Mouse (Mus musculus) olfactory bulb, adult 2 months (tissue): ENCODE results near the gene Vasp. TPM values are rescaled to one million over a fixed set of nuclear protein-coding genes. Genes with fewer than 3 reads are reported as not detected.
A peak's percentile ranks its signal among the peaks of the same experiment; 100 is the strongest.

ENCODE experiments used
- H3K27ac ChIP-seq: fragments of 200-500 bp; 2 replicates; pipeline ENCODE4 v1.5.1; 2012; ENCODE audit warnings: low read depth, low read length; ENCODE audit not compliant: insufficient read depth
- H3K4me1 ChIP-seq: fragments of 200-500 bp; 2 replicates; pipeline ENCODE4 v1.6.1; 2012; ENCODE audit warnings: low read length; ENCODE audit not compliant: control insufficient read depth, insufficient read depth
- H3K4me3 ChIP-seq: fragments of 200-500 bp; 2 replicates; pipeline ENCODE4 v1.5.1; 2012; ENCODE audit warnings: mild to moderate bottlenecking, low read depth, low read length, moderate library complexity; ENCODE audit not compliant: insufficient read depth
- CTCF ChIP-seq: fragments of 200-500 bp; IDR thresholded peaks from 2 replicates; pipeline ENCODE4 v1.5.1; 2012; ENCODE audit warnings: low read depth, mild to moderate bottlenecking, low read length, moderate library complexity; ENCODE audit not compliant: insufficient read depth
- POLR2A ChIP-seq: fragments of 200-500 bp; IDR thresholded peaks from 2 replicates; pipeline ENCODE4 v1.6.1; 2012; ENCODE audit warnings: mild to moderate bottlenecking, low read depth, low read length, moderate library complexity; ENCODE audit not compliant: insufficient read depth
- WGBS: fragments of 180-500 bp; shearing (Covaris S2); methylation state at CpG from one replicate; pipeline ENCODE4 v1.1.7; 2018; 5-methylcytosine and 5-hydroxymethylcytosine counted together
- polyA plus RNA-seq: library from polyadenylated mRNA; stranded (reverse); fragments of >200 nt; gene quantifications from 2 replicates; pipeline ENCODE4 v1.2.4, GENCODE M21; 2012; ENCODE audit warnings: low replicate concordance; ENCODE audit not compliant: missing spikeins, insufficient read depth, insufficient read length

The Vasp gene
- polyA plus RNA-seq, 1 experiment: not detected

GRCm38 (mm10) chr7:19226817-19227797, 44.5 kb downstream of the Vasp start:
- 0 out of 2 replicates have a peak, but pooled peaks have one; percentile 6 for TF ChIP-seq POLR2A
- no peak for TF ChIP-seq CTCF
- H3K4me3 ChIP-seq: peak overlapping the region; percentile 74
- peak overlapping the region; percentile 98 for H3K27ac ChIP-seq
- 17% methylated on average over 20 of the region's 20 CpGs for WGBS
- peaks cover 5% of the 10 kb centered on the region for H3K4me1 ChIP-seq

GRCm38 (mm10) chr7:19224933-19225332, 46.7 kb downstream of the Vasp start:
- TF ChIP-seq POLR2A: no peak
- TF ChIP-seq CTCF: no peak
- Histone ChIP-seq H3K27ac (no peak overlapping the region), H3K4me1 (peaks cover 5% of the 10 kb centered on the region), H3K4me3 (no peak overlapping the region)
- WGBS: 84% methylated on average over 4 of the region's 4 CpGs

- peaks cover 5% of the 10 kb centered on the region for H3K4me1 ChIP-seq
- 93% methylated on average over 14 of the region's 14 CpGs for WGBS
- H3K4me3 ChIP-seq: no peak overlapping the region
- no peak overlapping the region for H3K27ac ChIP-seq
- TF ChIP-seq POLR2A (no peak), CTCF (no peak)
These were observed 48.7 kb downstream of the Vasp start for GRCm38 (mm10) chr7:19222875-19223274.

- peaks cover 5% of the 10 kb centered on the region for H3K4me1 ChIP-seq
- no peak for TF ChIP-seq POLR2A
- no peak for TF ChIP-seq CTCF
- 95% methylated on average over 16 of the region's 16 CpGs for WGBS
- H3K4me3 ChIP-seq: no peak overlapping the region
- no peak overlapping the region for H3K27ac ChIP-seq
These were observed 49.4 kb downstream of the Vasp start for GRCm38 (mm10) chr7:19222189-19222588.

GRCm38 (mm10) chr7:19220061-19220460, 51.6 kb downstream of the Vasp start:
- Histone ChIP-seq H3K4me3 (no peak overlapping the region), H3K4me1 (peaks cover 2% of the 10 kb centered on the region; the same call in 1 of the 2 replicates), H3K27ac (no peak overlapping the region)
- WGBS: 70% methylated on average over 3 of the region's 3 CpGs
- TF ChIP-seq CTCF (no peak), POLR2A (no peak)

- TF ChIP-seq CTCF: no peak
- no peak for TF ChIP-seq POLR2A
- Histone ChIP-seq H3K4me3 (no peak overlapping the region), H3K27ac (no peak overlapping the region), H3K4me1 (peaks cover 7% of the 10 kb centered on the region; the same call in 1 of the 2 replicates)
- 22% methylated on average over 3 of the region's 3 CpGs for WGBS
These were observed 53.7 kb downstream of the Vasp start for GRCm38 (mm10) chr7:19217944-19218343.

GRCm38 (mm10) chr7:19217492-19217891, 54.1 kb downstream of the Vasp start:
- H3K4me1 ChIP-seq: peaks cover 9% of the 10 kb centered on the region
- TF ChIP-seq POLR2A (no peak), CTCF (no peak)
- no peak overlapping the region for H3K27ac ChIP-seq
- H3K4me3 ChIP-seq: no peak overlapping the region
- 68% methylated on average over 5 of the region's 5 CpGs for WGBS

- Histone ChIP-seq H3K4me3 (no peak overlapping the region), H3K4me1 (peaks cover 11% of the 10 kb centered on the region), H3K27ac (no peak overlapping the region)
- 44% methylated on average over 9 of the region's 9 CpGs for WGBS
- TF ChIP-seq POLR2A: no peak
- TF ChIP-seq CTCF: no peak
These were observed 56.7 kb downstream of the Vasp start for GRCm38 (mm10) chr7:19214940-19215339.

- H3K27ac ChIP-seq: no peak overlapping the region
- no peak for TF ChIP-seq POLR2A
- WGBS: 58% methylated on average over 7 of the region's 7 CpGs
- peaks cover 11% of the 10 kb centered on the region for H3K4me1 ChIP-seq
- no peak overlapping the region for H3K4me3 ChIP-seq
These were observed 57.2 kb downstream of the Vasp start for GRCm38 (mm10) chr7:19214369-19214768.

GRCm38 (mm10) chr7:19213385-19213784, 58.2 kb downstream of the Vasp start:
- TF ChIP-seq POLR2A: no peak
- no peak for TF ChIP-seq CTCF
- H3K4me3 ChIP-seq: no peak overlapping the region
- H3K27ac ChIP-seq: no peak overlapping the region
- peaks cover 11% of the 10 kb centered on the region for H3K4me1 ChIP-seq
- WGBS: 90% methylated on average over 2 of the region's 2 CpGs
